Mouse (Mus musculus) megakaryocyte, embryonic 14.5 days (primary cell): Measurements from ENCODE around the gene Ntm.

ENCODE experiments used
- FLI1 ChIP-seq: IDR thresholded peaks from 2 replicates; pipeline ENCODE4 v1.6.1; 2012; ENCODE audit warnings: low read length, inconsistent platforms, mixed read lengths
- GATA1 ChIP-seq: IDR thresholded peaks from 3 replicates; pipeline ENCODE4 v1.6.1; 2012; ENCODE audit warnings: mixed read lengths, low read length, inconsistent platforms, borderline replicate concordance

- no peak for TF ChIP-seq FLI1
- no peak for TF ChIP-seq GATA1
Observed at GRCm38 (mm10) chr9:29790017-29790416, 172.9 kb downstream of the Ntm start.
